Mouse (Mus musculus) heart, adult 2 months (tissue): ENCODE measurements around the gene Tcl1b3.

Experiments
- CTCF ChIP-seq: fragments of 200-600 bp; IDR thresholded peaks from 2 replicates; pipeline ENCODE4 v1.8.1; 2022; ENCODE audit warnings: antibody characterized with exemption, mild to moderate bottlenecking, moderate library complexity
- EP300 ChIP-seq: fragments of 200-500 bp; IDR thresholded peaks from 2 replicates; pipeline ENCODE4 v1.6.1; 2011; ENCODE audit warnings: low read depth, low read length, control low read depth; ENCODE audit not compliant: insufficient read depth
- POLR2A ChIP-seq: fragments of 200-500 bp; IDR thresholded peaks from 2 replicates; pipeline ENCODE4 v1.6.1; 2011; ENCODE audit warnings: mild to moderate bottlenecking, low read depth, low read length, control low read depth; ENCODE audit not compliant: insufficient read depth

GRCm38 (mm10) chr12:105173366-105173765 lies 17.5 kb upstream of the Tcl1b3 start:
- TF ChIP-seq EP300 (no peak), POLR2A (no peak), CTCF (no peak)
